Mouse (Mus musculus): ENCODE measurements around the gene Il19. TPM values are rescaled to one million over a fixed set of nuclear protein-coding genes. Genes with fewer than 3 reads are reported as not detected.

Il19 gene
- 0.33 and 0.46 TPM in 2 replicates for polyA plus RNA-seq (2016; fragmentation: Nextera tagmentation; extraction: Ambion mirVana)

GRCm38 (mm10) chr1:130940065-130940687, at the start of gene Il19:
TSS of gene Il19 (minus strand) at chr1:130940115.
- Histone ChIP-seq H3K27ac (no peak within 1 kb of the TSS), H3K9me3 (no peaks in the 10 kb centered on the region), H3K4me3 (no peak within 1 kb of the TSS), H3K9ac (no peak within 1 kb of the TSS), H3K4me1 (peaks cover 13% of the 10 kb centered on the region), H3K4me2 (replicated peaks) (no peak within 1 kb of the TSS), H3K36me3 (no peaks in the 10 kb centered on the region), H3K27me3 (no peaks in the 10 kb centered on the region)
- ATAC-seq (ENCODE audit: insufficient number of reproducible peaks, insufficient read depth, low FRiP score, low TSS enrichment) = no peak
- WGBS = 52% methylated on average over 4 of the region's 4 CpGs

DNA sequence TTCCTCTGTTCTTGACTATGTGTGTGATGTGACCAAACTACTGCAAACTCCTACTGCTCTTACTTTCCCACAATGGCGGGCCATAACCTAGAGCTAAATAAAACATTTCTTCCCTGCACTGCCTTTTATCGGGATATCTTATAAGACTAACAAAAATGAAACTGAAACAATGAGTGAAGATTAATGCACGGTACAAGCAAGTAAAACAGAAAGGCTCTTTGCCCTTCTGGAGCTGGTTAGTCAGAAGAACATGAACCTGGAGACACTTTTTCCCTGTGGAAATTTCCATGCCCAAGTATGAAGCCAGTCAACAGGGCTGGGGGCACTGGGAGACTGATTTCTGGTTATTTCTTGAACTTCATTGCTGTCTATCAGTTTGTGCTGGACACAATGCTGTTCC, 49.4 kb upstream of the Il19 start:
- no peaks in the 10 kb centered on the region for H3K36me3 ChIP-seq
- H3K27me3 ChIP-seq = no peaks in the 10 kb centered on the region
- ATAC-seq (ENCODE audit: insufficient number of reproducible peaks, insufficient read depth, low FRiP score, low TSS enrichment) = no peak
- WGBS = 90% methylated on average over 3 of the region's 3 CpGs
- H3K9me3 ChIP-seq = no peaks in the 10 kb centered on the region
- no peak overlapping the region for H3K27ac ChIP-seq
- no peak overlapping the region for H3K4me3 ChIP-seq
- no peak overlapping the region for H3K9ac ChIP-seq
- no peak overlapping the region for H3K4me2 ChIP-seq (replicated peaks)
- H3K4me1 ChIP-seq = no peaks in the 10 kb centered on the region

DNA sequence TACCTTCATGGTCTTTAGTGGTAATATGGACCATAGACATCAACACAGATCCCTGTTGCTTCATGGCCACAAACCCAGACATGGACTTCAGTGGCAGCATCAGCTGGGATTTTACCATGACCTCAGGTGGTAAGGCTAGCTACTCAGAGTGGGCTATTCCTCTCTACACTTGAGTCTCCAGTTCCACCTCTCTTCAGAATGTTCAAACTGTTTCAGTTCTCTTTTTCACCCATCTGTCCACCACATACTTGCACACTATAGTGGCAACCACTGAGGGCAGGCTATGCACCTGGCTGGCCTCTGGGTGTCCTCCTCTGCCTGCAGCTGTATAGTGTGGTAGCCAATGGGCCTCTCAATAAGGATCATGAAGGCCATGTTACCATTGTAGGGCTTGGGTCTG, 47.5 kb upstream of the Il19 start:
- no peak overlapping the region for H3K4me2 ChIP-seq (replicated peaks)

DNA sequence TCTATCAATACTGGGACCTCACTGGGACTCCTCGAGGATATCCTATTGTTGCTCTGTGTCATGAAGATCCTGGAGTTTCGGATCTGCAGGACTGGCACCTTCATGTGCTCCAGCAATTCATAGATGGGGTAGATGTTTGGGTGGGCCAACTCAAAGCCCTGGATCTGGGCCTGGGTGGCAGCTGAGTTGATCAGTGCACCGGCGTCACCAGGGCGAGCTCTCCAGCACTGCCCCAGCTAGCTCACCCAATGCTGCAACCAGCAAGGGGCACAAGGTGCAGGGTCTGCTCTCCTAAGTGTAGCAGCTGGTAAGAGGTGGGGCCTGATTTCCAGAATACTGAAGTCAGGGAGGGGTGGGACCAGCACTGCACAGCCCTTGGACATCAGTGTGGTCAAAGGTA, 47.1 kb upstream of the Il19 start:
- WGBS = 88% methylated on average over 5 of the region's 5 CpGs
- Histone ChIP-seq H3K4me1 (no peaks in the 10 kb centered on the region), H3K4me3 (no peak overlapping the region), H3K36me3 (no peaks in the 10 kb centered on the region), H3K27ac (no peak overlapping the region), H3K27me3 (no peaks in the 10 kb centered on the region), H3K4me2 (replicated peaks) (no peak overlapping the region), H3K9me3 (no peaks in the 10 kb centered on the region), H3K9ac (no peak overlapping the region)
- no peak for ATAC-seq (ENCODE audit: insufficient number of reproducible peaks, insufficient read depth, low FRiP score, low TSS enrichment)

More for the DNA sequence above, 47.5 kb upstream of the Il19 start:
- no peaks in the 10 kb centered on the region for H3K27me3 ChIP-seq
- H3K4me1 ChIP-seq = no peaks in the 10 kb centered on the region
- no peak overlapping the region for H3K4me3 ChIP-seq
- no peak overlapping the region for H3K9ac ChIP-seq
- H3K36me3 ChIP-seq = no peaks in the 10 kb centered on the region
- no peaks in the 10 kb centered on the region for H3K9me3 ChIP-seq
- H3K27ac ChIP-seq = no peak overlapping the region
- ATAC-seq (ENCODE audit: insufficient number of reproducible peaks, insufficient read depth, low FRiP score, low TSS enrichment) = no peak

- H3K4me2 ChIP-seq (replicated peaks) = no peak overlapping the region
- no peaks in the 10 kb centered on the region for H3K36me3 ChIP-seq
- 60% methylated on average over 7 of the region's 7 CpGs for WGBS
- no peak overlapping the region for H3K9ac ChIP-seq
- H3K27ac ChIP-seq = no peak overlapping the region
- no peaks in the 10 kb centered on the region for H3K27me3 ChIP-seq
- no peak for ATAC-seq (ENCODE audit: insufficient number of reproducible peaks, insufficient read depth, low FRiP score, low TSS enrichment)
- H3K9me3 ChIP-seq = no peaks in the 10 kb centered on the region
- no peaks in the 10 kb centered on the region for H3K4me1 ChIP-seq
- H3K4me3 ChIP-seq = no peak overlapping the region
Observed at GRCm38 (mm10) chr1:130984441-130984840, 44.5 kb upstream of the Il19 start.

DNA sequence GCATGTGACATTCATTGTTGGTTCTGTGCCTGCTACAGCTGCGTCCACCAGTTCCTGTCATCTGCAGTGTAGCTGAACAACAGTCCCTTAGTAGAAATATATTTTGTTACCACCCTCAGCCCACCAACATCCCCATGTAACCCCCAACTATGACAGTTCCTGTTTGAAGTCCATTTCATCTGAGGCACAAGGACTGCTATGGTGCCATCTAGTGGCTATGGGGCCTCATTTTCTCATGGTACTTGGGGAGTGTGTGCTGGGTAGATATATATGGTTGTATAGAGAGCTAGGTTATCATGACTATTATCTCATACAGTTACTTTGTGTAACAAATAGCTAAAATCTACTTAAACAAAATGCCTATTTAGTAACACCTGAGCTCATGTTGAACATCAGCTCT, 39.5 kb upstream of the Il19 start:
- H3K36me3 ChIP-seq = no peaks in the 10 kb centered on the region
- no peak overlapping the region for H3K9ac ChIP-seq
- H3K9me3 ChIP-seq = no peaks in the 10 kb centered on the region
- WGBS = 57% methylated on average over 1 of the region's 1 CpGs
- H3K4me2 ChIP-seq (replicated peaks) = no peak overlapping the region
- no peaks in the 10 kb centered on the region for H3K27me3 ChIP-seq
- no peaks in the 10 kb centered on the region for H3K4me1 ChIP-seq
- no peak for ATAC-seq (ENCODE audit: insufficient number of reproducible peaks, insufficient read depth, low FRiP score, low TSS enrichment)
- H3K27ac ChIP-seq = no peak overlapping the region
- no peak overlapping the region for H3K4me3 ChIP-seq

DNA sequence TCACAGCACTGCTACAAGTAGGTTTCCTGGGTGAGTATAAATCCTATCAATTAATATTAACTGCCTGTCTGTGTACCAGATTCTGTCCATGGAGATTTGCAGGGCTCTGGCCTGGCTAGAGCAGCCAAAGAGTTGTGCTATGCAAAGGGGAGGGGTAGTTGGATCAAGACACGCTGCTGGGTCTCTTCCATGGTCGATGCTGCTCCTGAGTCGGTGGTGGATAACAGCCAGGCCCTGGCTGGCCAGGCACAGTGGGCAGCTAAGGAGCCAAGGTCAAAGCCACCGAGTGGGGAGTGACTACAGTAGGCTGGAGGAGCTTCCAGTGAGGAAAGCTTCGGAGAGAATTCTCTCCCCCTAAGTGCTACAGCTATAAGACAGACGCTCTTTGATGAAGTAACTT, 24.0 kb upstream of the Il19 start:
- H3K27ac ChIP-seq = no peak overlapping the region
- H3K4me3 ChIP-seq = no peak overlapping the region
- ATAC-seq (ENCODE audit: insufficient number of reproducible peaks, insufficient read depth, low FRiP score, low TSS enrichment) = no peak
- no peaks in the 10 kb centered on the region for H3K27me3 ChIP-seq
- no peaks in the 10 kb centered on the region for H3K36me3 ChIP-seq
- no peaks in the 10 kb centered on the region for H3K9me3 ChIP-seq
- no peak overlapping the region for H3K9ac ChIP-seq
- H3K4me2 ChIP-seq (replicated peaks) = no peak overlapping the region
- 82% methylated on average over 6 of the region's 6 CpGs for WGBS
- no peaks in the 10 kb centered on the region for H3K4me1 ChIP-seq

- ATAC-seq (ENCODE audit: insufficient number of reproducible peaks, insufficient read depth, low FRiP score, low TSS enrichment) = no peak
- H3K36me3 ChIP-seq = no peaks in the 10 kb centered on the region
- WGBS = 53% methylated on average over 6 of the region's 6 CpGs
- no peak overlapping the region for H3K9ac ChIP-seq
- H3K27ac ChIP-seq = no peak overlapping the region
- H3K4me1 ChIP-seq = peaks cover 5% of the 10 kb centered on the region
- no peaks in the 10 kb centered on the region for H3K27me3 ChIP-seq
- H3K4me3 ChIP-seq = no peak overlapping the region
- no peak overlapping the region for H3K4me2 ChIP-seq (replicated peaks)
- H3K9me3 ChIP-seq = no peaks in the 10 kb centered on the region
Observed at GRCm38 (mm10) chr1:130946920-130947319, 7.0 kb upstream of the Il19 start.

- no peak overlapping the region for H3K4me3 ChIP-seq
- no peaks in the 10 kb centered on the region for H3K36me3 ChIP-seq
- no peak overlapping the region for H3K27ac ChIP-seq
- 19% methylated on average over 3 of the region's 3 CpGs for WGBS
- H3K9me3 ChIP-seq = no peaks in the 10 kb centered on the region
- ATAC-seq (ENCODE audit: insufficient number of reproducible peaks, insufficient read depth, low FRiP score, low TSS enrichment) = no peak
- H3K27me3 ChIP-seq = no peaks in the 10 kb centered on the region
- peaks cover 8% of the 10 kb centered on the region for H3K4me1 ChIP-seq
- no peak overlapping the region for H3K4me2 ChIP-seq (replicated peaks)
- no peak overlapping the region for H3K9ac ChIP-seq
Observed at GRCm38 (mm10) chr1:130941801-130942200, 1.9 kb upstream of the Il19 start.

DNA sequence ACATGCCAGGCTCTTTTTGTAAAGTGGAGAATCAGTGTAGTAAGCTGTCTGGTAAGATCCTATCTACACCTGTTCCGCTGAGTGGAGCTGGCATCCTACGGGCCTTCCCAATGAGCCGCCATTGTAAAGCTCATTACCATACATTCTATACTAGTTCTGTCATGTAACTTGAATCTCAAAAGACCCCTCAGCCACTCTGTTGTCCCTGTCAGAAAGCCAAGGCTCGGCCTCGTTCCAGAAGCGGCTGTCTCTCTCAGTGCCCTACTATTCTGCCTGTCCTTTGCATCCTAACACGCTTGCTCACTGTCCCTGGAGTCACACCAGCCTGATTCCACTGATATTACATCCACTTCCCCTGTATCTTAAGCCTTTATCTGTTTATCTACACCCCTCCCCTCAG, 1.7 kb downstream of the Il19 start:
- H3K9me3 ChIP-seq = no peaks in the 10 kb centered on the region
- WGBS = 75% methylated on average over 7 of the region's 7 CpGs
- H3K9ac ChIP-seq = no peak overlapping the region
- H3K27me3 ChIP-seq = no peaks in the 10 kb centered on the region
- no peaks in the 10 kb centered on the region for H3K36me3 ChIP-seq
- no peak overlapping the region for H3K4me3 ChIP-seq
- H3K4me2 ChIP-seq (replicated peaks) = no peak overlapping the region
- H3K4me1 ChIP-seq = peaks cover 13% of the 10 kb centered on the region
- no peak for ATAC-seq (ENCODE audit: insufficient number of reproducible peaks, insufficient read depth, low FRiP score, low TSS enrichment)
- no peak overlapping the region for H3K27ac ChIP-seq

DNA sequence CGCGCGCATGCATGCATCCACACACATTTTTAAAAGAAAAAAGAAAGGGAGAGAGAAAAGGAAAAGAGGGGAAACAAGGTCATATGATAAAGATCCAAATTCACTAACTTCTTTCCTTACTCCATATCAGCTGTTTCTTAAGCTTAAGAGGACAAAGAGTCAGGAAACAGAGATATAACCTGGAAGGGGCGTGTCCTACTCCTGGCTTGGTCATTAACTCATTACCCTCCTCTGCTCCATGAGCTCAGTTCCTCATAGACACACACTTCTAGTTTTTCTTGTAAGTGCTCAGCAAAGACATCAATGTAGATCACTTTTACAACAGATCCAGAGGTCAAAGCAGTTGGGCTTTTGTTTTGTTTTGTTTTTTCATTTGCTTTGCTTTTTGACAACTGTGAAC, 2.7 kb downstream of the Il19 start:
- H3K36me3 ChIP-seq = no peaks in the 10 kb centered on the region
- ATAC-seq (ENCODE audit: insufficient number of reproducible peaks, insufficient read depth, low FRiP score, low TSS enrichment) = no peak
- H3K4me3 ChIP-seq = no peak overlapping the region
- H3K27ac ChIP-seq = no peak overlapping the region
- H3K9me3 ChIP-seq = no peaks in the 10 kb centered on the region
- H3K9ac ChIP-seq = no peak overlapping the region
- H3K4me1 ChIP-seq = peaks cover 13% of the 10 kb centered on the region
- no peak overlapping the region for H3K4me2 ChIP-seq (replicated peaks)
- WGBS = 78% methylated on average over 3 of the region's 4 CpGs
- H3K27me3 ChIP-seq = no peaks in the 10 kb centered on the region

- no peak overlapping the region for H3K9ac ChIP-seq
- no peaks in the 10 kb centered on the region for H3K36me3 ChIP-seq
- WGBS = 17% methylated on average over 6 of the region's 6 CpGs
- H3K27ac ChIP-seq = no peak overlapping the region
- peaks cover 9% of the 10 kb centered on the region; the same call in 1 of the 2 replicates for H3K4me1 ChIP-seq
- H3K4me3 ChIP-seq = no peak overlapping the region
- H3K9me3 ChIP-seq = no peaks in the 10 kb centered on the region
- H3K4me2 ChIP-seq (replicated peaks) = no peak overlapping the region
- H3K27me3 ChIP-seq = no peaks in the 10 kb centered on the region
- ATAC-seq (ENCODE audit: insufficient number of reproducible peaks, insufficient read depth, low FRiP score, low TSS enrichment) = no peak
Observed at GRCm38 (mm10) chr1:130936351-130936750, 3.6 kb downstream of the Il19 start.

DNA sequence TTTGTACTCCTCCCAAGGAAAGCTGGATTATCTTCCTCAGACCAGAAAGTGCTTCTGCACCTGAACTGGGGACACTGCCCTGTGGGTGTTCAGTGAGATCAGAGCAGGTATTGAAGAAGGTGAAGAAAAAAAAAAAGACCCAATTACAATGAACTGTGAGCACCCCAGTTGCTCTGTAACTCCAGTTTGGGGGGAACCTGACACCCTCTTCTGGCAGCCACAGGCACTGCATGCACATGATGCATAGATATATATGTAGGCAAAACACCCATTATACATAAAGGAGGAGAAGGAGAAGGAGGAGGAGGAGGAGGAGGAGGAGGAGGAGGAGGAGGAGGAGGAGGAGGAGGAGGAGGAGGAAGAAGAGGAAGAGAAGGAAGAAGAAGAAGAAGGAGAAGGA, 13.4 kb downstream of the Il19 start:
- Histone ChIP-seq H3K4me2 (replicated peaks) (no peak overlapping the region), H3K27me3 (no peaks in the 10 kb centered on the region), H3K36me3 (no peaks in the 10 kb centered on the region), H3K4me3 (no peak overlapping the region), H3K27ac (no peak overlapping the region), H3K9me3 (no peaks in the 10 kb centered on the region), H3K9ac (no peak overlapping the region), H3K4me1 (no peaks in the 10 kb centered on the region)
- ATAC-seq (ENCODE audit: insufficient number of reproducible peaks, insufficient read depth, low FRiP score, low TSS enrichment) = no peak

All from embryonic facial prominence, embryonic 12.5 days (tissue).